Mouse (Mus musculus) brain, embryonic 14.5 days (tissue): ENCODE data around the gene Car12.

Experiments
- CTCF ChIP-seq: fragments of 200-500 bp; IDR thresholded peaks from 2 replicates; pipeline ENCODE4 v1.5.1; 2012; ENCODE audit warnings: inconsistent platforms, mild to moderate bottlenecking, moderate library complexity, borderline replicate concordance; ENCODE audit not compliant: insufficient read depth, insufficient read length; ENCODE audit errors: extremely low read depth
- POLR2A ChIP-seq: fragments of 200-500 bp; IDR thresholded peaks from 2 replicates; pipeline ENCODE4 v1.6.1; 2012; ENCODE audit warnings: mild to moderate bottlenecking, inconsistent platforms, borderline replicate concordance; ENCODE audit not compliant: poor library complexity, insufficient read depth, insufficient read length, severe bottlenecking; ENCODE audit errors: extremely low read depth

GRCm38 (mm10) chr9:66813392-66813791, 99.9 kb downstream of the Car12 start:
- TF ChIP-seq CTCF (no peak), POLR2A (no peak)
